Mouse (Mus musculus): ENCODE measurements around the gene Rab15.

DNA sequence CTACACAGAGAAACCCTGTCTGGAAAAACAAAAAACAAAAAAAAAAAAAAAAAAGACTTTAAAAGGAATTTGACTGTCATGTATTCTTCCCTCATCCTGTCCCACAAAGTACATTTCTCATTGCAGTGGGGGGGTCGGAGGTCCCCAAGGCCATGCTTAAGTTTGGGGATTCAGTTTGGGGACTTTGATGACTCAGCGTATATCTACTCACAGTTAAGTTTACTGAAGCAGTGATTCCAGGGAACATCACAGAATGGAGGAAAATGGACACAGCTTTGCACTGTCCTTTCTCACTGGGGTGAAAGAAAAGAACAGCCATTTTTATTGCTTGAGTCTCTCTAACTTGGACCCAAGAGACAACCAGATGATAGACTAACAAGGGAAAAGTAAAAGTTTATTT lies 29.7 kb upstream of the Rab15 start:
- TF ChIP-seq CTCF (IDR thresholded peaks at IDR 0.05; ENCODE audit: extremely low read depth, insufficient read depth, insufficient read length, insufficient replicate concordance) (no peak), POLR2A (IDR thresholded peaks at IDR 0.05; ENCODE audit: low read depth, low read length) (no peak)
